Mouse (Mus musculus): Measurements from ENCODE around the gene Trim28.

- TF ChIP-seq GATA1 (IDR thresholded peaks at IDR 0.05; ENCODE audit: low read length), result no peak
- TF ChIP-seq TAL1 (IDR thresholded peaks at IDR 0.05; ENCODE audit: low read length), result no peak
Measured at GRCm38 (mm10) chr7:13023928-13024731, 25.2 kb downstream of the Trim28 start.
